Mouse (Mus musculus): ENCODE measurements around the gene Runx2. TPM values are rescaled to one million over a fixed set of nuclear protein-coding genes. Genes with fewer than 3 reads are reported as not detected.
A peak's percentile ranks its signal among the peaks of the same experiment; 100 is the strongest.

Runx2 gene
- polyA plus RNA-seq, 1 experiment from 2014 or later = 0.25 TPM

GRCm38 (mm10) chr17:44743780-44744179 is 70.8 kb downstream of the Runx2 start:
- Histone ChIP-seq H3K4me2 (ENCODE audit: low read length) (no peak overlapping the region), H3K4me1 (ENCODE audit: control insufficient read depth, insufficient read depth, low read length) (no peaks in the 10 kb centered on the region), H3K9ac (ENCODE audit: low read length) (no peak overlapping the region), H3K9me3 (replicated peaks; ENCODE audit: control insufficient read depth, low read length) (no peaks in the 10 kb centered on the region), H3K4me3 (ENCODE audit: low read depth, low read length) (no peak overlapping the region), H3K27me3 (replicated peaks; ENCODE audit: control insufficient read depth, insufficient read depth, low read length) (peaks cover 18% of the 10 kb centered on the region), H3K36me3 (ENCODE audit: control insufficient read depth, insufficient read depth, low read length) (no peaks in the 10 kb centered on the region), H3K27ac (ENCODE audit: low read depth, low read length) (no peak overlapping the region)
- WGBS = 68% methylated on average over 3 of the region's 3 CpGs
- ATAC-seq = no peak
- no peak for DNase-seq (ENCODE audit: low spot score)

- Histone ChIP-seq H3K27ac (ENCODE audit: low read depth, low read length) (no peak overlapping the region), H3K4me2 (ENCODE audit: low read length) (no peak overlapping the region), H3K27me3 (replicated peaks; ENCODE audit: control insufficient read depth, insufficient read depth, low read length) (peaks cover 33% of the 10 kb centered on the region), H3K9me3 (replicated peaks; ENCODE audit: control insufficient read depth, low read length) (no peaks in the 10 kb centered on the region), H3K4me3 (ENCODE audit: low read depth, low read length) (no peak overlapping the region), H3K9ac (ENCODE audit: low read length) (no peak overlapping the region), H3K36me3 (ENCODE audit: control insufficient read depth, insufficient read depth, low read length) (no peaks in the 10 kb centered on the region), H3K4me1 (ENCODE audit: control insufficient read depth, insufficient read depth, low read length) (0 out of 2 replicates have a peak, but pooled peaks cover 2% of the 10 kb centered on the region)
- WGBS = 84% methylated on average over 9 of the region's 9 CpGs
- DNase-seq (ENCODE audit: low spot score) (no peak), ATAC-seq (no peak)
Measured at GRCm38 (mm10) chr17:44742246-44742645, 72.4 kb downstream of the Runx2 start.

GRCm38 (mm10) chr17:44738121-44738637 is 76.4 kb downstream of the Runx2 start:
- no peaks in the 10 kb centered on the region for H3K36me3 ChIP-seq (ENCODE audit: control insufficient read depth, insufficient read depth, low read length)
- 1% methylated on average over 21 of the region's 22 CpGs for WGBS
- H3K4me3 ChIP-seq (ENCODE audit: low read depth, low read length) = no peak overlapping the region
- H3K4me1 ChIP-seq (ENCODE audit: control insufficient read depth, insufficient read depth, low read length) = peaks cover 10% of the 10 kb centered on the region; the same call in 1 of the 2 replicates
- no peak for ATAC-seq
- H3K9ac ChIP-seq (ENCODE audit: low read length) = no peak overlapping the region
- H3K9me3 ChIP-seq (replicated peaks; ENCODE audit: control insufficient read depth, low read length) = no peaks in the 10 kb centered on the region
- no peak overlapping the region for H3K4me2 ChIP-seq (ENCODE audit: low read length)
- DNase-seq (ENCODE audit: low spot score) = peak; percentile 22
- peaks cover 68% of the 10 kb centered on the region for H3K27me3 ChIP-seq (replicated peaks; ENCODE audit: control insufficient read depth, insufficient read depth, low read length)
- H3K27ac ChIP-seq (ENCODE audit: low read depth, low read length) = no peak overlapping the region

DNA sequence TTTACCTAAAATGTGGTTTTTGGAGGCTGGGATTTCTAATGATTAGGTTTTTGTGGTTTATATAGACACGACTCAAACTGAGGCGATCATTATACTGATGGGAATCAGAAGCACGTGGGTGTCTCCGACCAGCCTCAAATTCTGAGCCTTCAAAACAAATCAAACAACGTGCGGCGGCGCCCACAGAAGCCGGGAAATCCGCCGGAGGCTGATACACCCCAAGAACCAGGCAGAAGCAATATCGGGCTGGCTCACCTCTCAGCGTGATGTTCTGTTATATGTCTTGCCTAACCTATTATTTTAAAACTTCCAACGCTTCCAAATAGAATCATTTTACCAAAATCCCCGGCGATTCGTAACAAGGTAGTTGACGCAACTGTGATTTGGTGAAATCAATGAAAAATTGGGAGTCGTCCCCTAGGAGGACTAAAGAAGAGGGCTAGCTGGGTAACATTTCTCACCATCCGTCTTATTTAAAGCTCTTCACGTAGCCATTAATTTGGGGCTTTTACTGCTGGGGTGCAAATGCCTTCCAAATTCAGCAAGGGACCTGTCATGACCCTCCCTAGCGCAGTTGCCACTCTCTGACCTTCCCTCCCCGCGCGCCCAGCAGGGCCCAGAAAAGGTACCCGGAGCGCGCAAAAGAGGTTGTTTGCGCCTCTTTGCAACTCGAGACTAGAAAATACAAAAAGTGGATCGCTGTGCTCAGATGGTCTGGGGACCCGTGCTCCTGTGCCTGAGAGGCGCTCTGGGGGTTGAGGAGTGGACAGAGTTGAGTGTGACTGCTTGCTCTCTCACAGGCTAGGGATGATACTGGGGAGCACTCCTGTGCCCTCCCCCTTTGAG is 77.1 kb downstream of the Runx2 start:
- ATAC-seq (no peak), DNase-seq (ENCODE audit: low spot score) (peak; percentile 30)
- Histone ChIP-seq H3K9me3 (replicated peaks; ENCODE audit: control insufficient read depth, low read length) (no peaks in the 10 kb centered on the region), H3K4me2 (ENCODE audit: low read length) (no peak overlapping the region; the same call in 1 of the 2 replicates), H3K36me3 (ENCODE audit: control insufficient read depth, insufficient read depth, low read length) (no peaks in the 10 kb centered on the region), H3K4me1 (ENCODE audit: control insufficient read depth, insufficient read depth, low read length) (peaks cover 10% of the 10 kb centered on the region; the same call in 1 of the 2 replicates), H3K9ac (ENCODE audit: low read length) (no peak overlapping the region), H3K27ac (ENCODE audit: low read depth, low read length) (no peak overlapping the region), H3K27me3 (replicated peaks; ENCODE audit: control insufficient read depth, insufficient read depth, low read length) (peaks cover 70% of the 10 kb centered on the region), H3K4me3 (ENCODE audit: low read depth, low read length) (no peak overlapping the region)
- WGBS = under 1% methylated on average over 33 of the region's 33 CpGs

GRCm38 (mm10) chr17:44735991-44736561 is 78.5 kb downstream of the Runx2 start:
- Histone ChIP-seq H3K4me1 (ENCODE audit: control insufficient read depth, insufficient read depth, low read length) (peaks cover 10% of the 10 kb centered on the region; the same call in 1 of the 2 replicates), H3K9me3 (replicated peaks; ENCODE audit: control insufficient read depth, low read length) (no peaks in the 10 kb centered on the region), H3K36me3 (ENCODE audit: control insufficient read depth, insufficient read depth, low read length) (no peaks in the 10 kb centered on the region), H3K9ac (ENCODE audit: low read length) (peak overlapping the region; percentile 62), H3K27me3 (replicated peaks; ENCODE audit: control insufficient read depth, insufficient read depth, low read length) (peaks cover 77% of the 10 kb centered on the region), H3K27ac (ENCODE audit: low read depth, low read length) (no peak overlapping the region), H3K4me2 (ENCODE audit: low read length) (peak overlapping the region; percentile 88), H3K4me3 (ENCODE audit: low read depth, low read length) (peak overlapping the region; percentile 60)
- WGBS = 0% methylated on average over 36 of the region's 73 CpGs
- DNase-seq (ENCODE audit: low spot score) (peak; percentile 76), ATAC-seq (peak; percentile 81)

- peaks cover 70% of the 10 kb centered on the region for H3K27me3 ChIP-seq (replicated peaks; ENCODE audit: control insufficient read depth, insufficient read depth, low read length)
- peak overlapping the region; percentile 62 for H3K9ac ChIP-seq (ENCODE audit: low read length)
- WGBS = under 1% methylated on average over 48 of the region's 64 CpGs
- H3K36me3 ChIP-seq (ENCODE audit: control insufficient read depth, insufficient read depth, low read length) = no peaks in the 10 kb centered on the region
- DNase-seq (ENCODE audit: low spot score) = peak; percentile 16
- no peak overlapping the region for H3K27ac ChIP-seq (ENCODE audit: low read depth, low read length)
- ATAC-seq = peak; percentile 18
- H3K4me1 ChIP-seq (ENCODE audit: control insufficient read depth, insufficient read depth, low read length) = peaks cover 10% of the 10 kb centered on the region; the same call in 1 of the 2 replicates
- peak overlapping the region; percentile 88 for H3K4me2 ChIP-seq (ENCODE audit: low read length)
- peak overlapping the region; percentile 60 for H3K4me3 ChIP-seq (ENCODE audit: low read depth, low read length)
- H3K9me3 ChIP-seq (replicated peaks; ENCODE audit: control insufficient read depth, low read length) = no peaks in the 10 kb centered on the region
Measured at GRCm38 (mm10) chr17:44735223-44735990, 79.2 kb downstream of the Runx2 start.

GRCm38 (mm10) chr17:44734501-44735222 is 79.9 kb downstream of the Runx2 start:
- Histone ChIP-seq H3K4me1 (ENCODE audit: control insufficient read depth, insufficient read depth, low read length) (peaks cover 10% of the 10 kb centered on the region; the same call in 1 of the 2 replicates), H3K4me2 (ENCODE audit: low read length) (peak overlapping the region; percentile 88), H3K27me3 (replicated peaks; ENCODE audit: control insufficient read depth, insufficient read depth, low read length) (peaks cover 67% of the 10 kb centered on the region), H3K36me3 (ENCODE audit: control insufficient read depth, insufficient read depth, low read length) (no peaks in the 10 kb centered on the region), H3K9ac (ENCODE audit: low read length) (peak overlapping the region; percentile 62), H3K9me3 (replicated peaks; ENCODE audit: control insufficient read depth, low read length) (no peaks in the 10 kb centered on the region), H3K27ac (ENCODE audit: low read depth, low read length) (no peak overlapping the region), H3K4me3 (ENCODE audit: low read depth, low read length) (peak overlapping the region; percentile 60)
- under 1% methylated on average over 48 of the region's 48 CpGs for WGBS
- peak; percentile 30 for ATAC-seq
- peak; percentile 23 for DNase-seq (ENCODE audit: low spot score)
